Mouse (Mus musculus) heart, embryonic 12.5 days (tissue): Measurements from ENCODE around the gene Car1. TPM values are rescaled to one million over a fixed set of nuclear protein-coding genes. Genes with fewer than 3 reads are reported as not detected.
"Not testable (repeated sequence)": the region's sequence is repeated elsewhere in the genome, so short reads cannot be mapped to it uniquely, and the experiment has no call there.

Experiments
- ATAC-seq: fragments of 200-750 bp; cut with Nextera tagmentation; 2 replicates; pipeline ENCODE4 v1.8.0; 2017; ENCODE audit warnings: moderate TSS enrichment, moderate library complexity; ENCODE audit not compliant: insufficient number of reproducible peaks, low FRiP score
- H3K27ac ChIP-seq: fragments of 300-500 bp; sonication (generic); 2 replicates; pipeline ENCODE4 v1.5.1; 2016; ENCODE audit warnings: mild to moderate bottlenecking, moderate library complexity; ENCODE audit not compliant: poor library complexity, severe bottlenecking
- H3K27me3 ChIP-seq: fragments of 300-500 bp; sonication (generic); replicated peaks from 2 replicates; pipeline ENCODE4 v1.6.1; 2016; ENCODE audit warnings: mild to moderate bottlenecking, moderate library complexity
- H3K36me3 ChIP-seq: fragments of 300-500 bp; sonication (generic); 2 replicates; pipeline ENCODE4 v1.6.1; 2016; ENCODE audit warnings: mild to moderate bottlenecking, moderate library complexity
- H3K4me1 ChIP-seq: fragments of 300-500 bp; sonication (generic); replicated peaks from 2 replicates; pipeline ENCODE4 v1.6.1; 2016; ENCODE audit warnings: mild to moderate bottlenecking
- H3K4me2 ChIP-seq: fragments of 300-500 bp; sonication (generic); 2 replicates; pipeline ENCODE4 v1.6.1; 2016; ENCODE audit warnings: mild to moderate bottlenecking, moderate library complexity
- H3K4me3 ChIP-seq: fragments of 300-500 bp; sonication (generic); 2 replicates; pipeline ENCODE4 v1.5.1; 2016; ENCODE audit warnings: mild to moderate bottlenecking
- H3K9ac ChIP-seq: fragments of 300-500 bp; sonication (generic); 2 replicates; pipeline ENCODE4 v1.6.1; 2016; ENCODE audit warnings: mild to moderate bottlenecking, moderate library complexity
- H3K9me3 ChIP-seq: fragments of 300-500 bp; sonication (generic); replicated peaks from 2 replicates; pipeline ENCODE4 v1.6.1; 2016; ENCODE audit warnings: mild to moderate bottlenecking, moderate library complexity
- WGBS: fragments of 180-500 bp; shearing (Covaris S2); methylation state at CpG from one replicate; pipeline ENCODE4 v1.1.7; 2016; 5-methylcytosine and 5-hydroxymethylcytosine counted together
- polyA plus RNA-seq: library from polyadenylated mRNA; unstranded; fragments of >200 nt; fragmentation: Nextera tagmentation; extraction: Ambion mirVana; gene quantifications from 2 replicates; pipeline ENCODE4 v1.2.1, GENCODE M21; 2016

The Car1 gene
- polyA plus RNA-seq, 1 experiment from 2014 or later, result 0.47 TPM

DNA sequence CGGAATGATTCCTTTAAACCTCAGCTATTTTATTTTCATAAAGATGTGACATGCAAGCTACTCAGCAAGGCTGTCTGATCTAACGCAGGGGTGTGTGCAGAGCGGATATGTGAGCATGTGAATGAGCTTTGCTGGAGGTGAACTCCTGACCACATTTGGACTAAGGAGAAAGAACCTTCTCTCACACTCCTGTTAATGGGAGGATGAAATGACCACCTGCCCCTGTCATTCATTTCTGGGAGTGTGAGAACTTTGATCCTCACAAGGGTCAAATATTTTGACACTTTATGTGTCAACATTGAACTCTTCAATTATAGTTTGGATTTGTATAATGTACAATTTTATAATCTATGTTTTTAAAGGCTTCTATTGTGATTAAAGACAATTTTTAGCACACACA lies 25.8 kb downstream of the Car1 start:
- not testable (repeated sequence) for H3K36me3 ChIP-seq, H3K9me3 ChIP-seq, H3K27ac ChIP-seq, H3K27me3 ChIP-seq, H3K4me2 ChIP-seq, H3K9ac ChIP-seq, H3K4me3 ChIP-seq, ATAC-seq, H3K4me1 ChIP-seq
- 84% methylated on average over 3 of the region's 3 CpGs for WGBS

DNA sequence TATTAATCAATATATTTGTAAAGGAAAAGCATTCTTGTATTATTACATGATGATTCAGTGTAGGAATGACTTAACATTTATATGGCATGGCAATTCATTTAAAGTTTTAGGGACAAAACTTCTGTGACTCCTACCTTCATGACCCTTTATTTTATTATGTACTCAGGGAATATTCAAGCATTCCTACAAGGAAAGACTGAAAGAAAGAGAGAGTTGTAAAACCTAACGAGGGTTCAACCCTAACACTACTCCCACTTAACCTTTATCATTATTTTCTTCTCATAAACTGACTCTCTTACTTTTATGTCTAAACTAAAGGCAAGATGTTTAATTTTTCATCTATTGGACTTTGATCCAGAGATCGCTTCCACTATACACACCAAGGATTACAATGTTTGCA lies 28.0 kb downstream of the Car1 start:
- Histone ChIP-seq H3K27me3 (no peaks in the 10 kb centered on the region), H3K4me1 (no peaks in the 10 kb centered on the region), H3K9ac (no peak overlapping the region), H3K27ac (no peak overlapping the region), H3K4me2 (no peak overlapping the region), H3K4me3 (no peak overlapping the region), H3K9me3 (no peaks in the 10 kb centered on the region), H3K36me3 (no peaks in the 10 kb centered on the region)
- ATAC-seq, result no peak
- WGBS, result 76% methylated on average over 2 of the region's 2 CpGs

GRCm38 (mm10) chr3:14776497-14777162 lies 31.5 kb downstream of the Car1 start:
- not testable (repeated sequence) for ATAC-seq, H3K4me3 ChIP-seq, H3K9ac ChIP-seq, H3K36me3 ChIP-seq, H3K9me3 ChIP-seq, H3K27me3 ChIP-seq, H3K4me1 ChIP-seq, H3K4me2 ChIP-seq, H3K27ac ChIP-seq
- WGBS, result 60% methylated on average over 3 of the region's 3 CpGs

DNA sequence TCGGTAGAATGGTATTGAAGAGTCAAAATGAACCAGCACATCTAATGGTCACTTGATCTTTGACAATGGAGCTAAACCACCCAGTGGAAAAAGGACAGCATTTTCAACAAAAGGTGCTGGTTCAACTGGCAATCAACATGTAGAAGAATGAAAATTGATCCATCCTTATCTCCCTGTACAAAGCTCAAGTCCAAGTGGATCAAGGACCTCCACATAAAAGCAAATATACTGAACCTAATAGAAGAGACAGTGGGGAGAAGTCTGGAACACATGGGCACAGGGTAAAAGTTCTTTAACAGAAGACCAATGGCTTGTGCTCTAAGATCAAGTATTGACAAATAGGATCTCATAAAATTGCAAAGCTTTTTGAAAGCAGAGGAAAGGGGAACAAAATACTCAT lies 33.6 kb downstream of the Car1 start:
- H3K4me2 ChIP-seq, H3K27me3 ChIP-seq, H3K9me3 ChIP-seq, H3K27ac ChIP-seq, H3K9ac ChIP-seq, H3K36me3 ChIP-seq, H3K4me3 ChIP-seq, H3K4me1 ChIP-seq, ATAC-seq: not testable (repeated sequence)
- WGBS, result 81% methylated on average over 1 of the region's 1 CpGs

- not testable (repeated sequence) for H3K4me2 ChIP-seq, H3K36me3 ChIP-seq, H3K27ac ChIP-seq, H3K4me3 ChIP-seq, H3K9me3 ChIP-seq, H3K4me1 ChIP-seq, H3K9ac ChIP-seq, H3K27me3 ChIP-seq, ATAC-seq
- WGBS, result 85% methylated on average over 1 of the region's 1 CpGs
These were observed 35.7 kb downstream of the Car1 start for GRCm38 (mm10) chr3:14772473-14772872.

DNA sequence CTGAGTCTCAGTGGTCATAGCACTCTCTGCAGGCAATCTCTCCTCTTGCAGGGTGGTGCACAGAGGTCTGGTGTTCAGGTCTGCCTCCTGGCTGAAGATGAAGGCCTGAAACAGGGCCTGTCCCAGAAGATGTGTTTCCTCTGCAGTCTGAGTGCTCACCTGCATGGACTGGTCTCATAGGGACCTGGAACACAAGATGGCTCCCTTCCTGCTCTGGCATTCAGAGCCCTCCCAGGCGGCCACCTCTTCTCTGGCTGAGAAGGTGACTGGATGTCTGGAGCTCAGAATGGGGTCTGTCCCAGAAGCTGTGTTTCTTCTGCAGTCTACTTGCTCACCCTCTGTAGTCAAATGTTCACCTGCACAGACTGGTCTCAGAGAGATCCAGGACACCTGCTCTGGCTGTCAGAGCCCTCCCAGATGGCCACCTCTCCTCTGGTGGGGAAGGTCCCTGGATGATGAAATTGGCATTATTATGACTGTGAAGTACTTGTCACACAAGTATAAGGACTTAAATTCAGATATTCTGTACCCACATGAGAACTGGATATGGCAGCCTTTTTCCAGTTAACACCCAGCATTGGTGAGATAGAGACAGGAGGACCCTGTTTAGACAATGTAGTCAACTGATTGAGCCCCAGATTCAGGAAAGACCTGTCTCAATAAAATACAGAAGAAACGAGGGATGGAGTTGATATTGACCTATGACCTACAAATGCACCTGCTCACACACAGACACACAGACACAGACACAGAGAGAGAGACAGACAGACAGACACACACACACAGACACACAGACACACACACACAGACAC lies 43.2 kb downstream of the Car1 start:
- Histone ChIP-seq H3K4me2 (no peak overlapping the region), H3K9me3 (no peaks in the 10 kb centered on the region), H3K9ac (no peak overlapping the region), H3K27me3 (no peaks in the 10 kb centered on the region), H3K36me3 (no peaks in the 10 kb centered on the region), H3K27ac (no peak overlapping the region), H3K4me3 (no peak overlapping the region), H3K4me1 (no peaks in the 10 kb centered on the region)
- ATAC-seq, result no peak
- WGBS, result 50% methylated on average over 2 of the region's 2 CpGs

GRCm38 (mm10) chr3:14755716-14756115 lies 52.5 kb downstream of the Car1 start:
- Histone ChIP-seq H3K4me1 (no peaks in the 10 kb centered on the region), H3K4me3 (no peak overlapping the region), H3K36me3 (no peaks in the 10 kb centered on the region), H3K9ac (no peak overlapping the region), H3K9me3 (no peaks in the 10 kb centered on the region), H3K4me2 (no peak overlapping the region), H3K27me3 (no peaks in the 10 kb centered on the region), H3K27ac (no peak overlapping the region)
- no peak for ATAC-seq
- WGBS, result 83% methylated on average over 1 of the region's 1 CpGs

- no peak for ATAC-seq
- no peaks in the 10 kb centered on the region for H3K9me3 ChIP-seq
- no peak overlapping the region for H3K4me2 ChIP-seq
- no peak overlapping the region for H3K4me3 ChIP-seq
- H3K27ac ChIP-seq, result no peak overlapping the region
- H3K9ac ChIP-seq, result no peak overlapping the region
- H3K36me3 ChIP-seq, result no peaks in the 10 kb centered on the region
- whole genome bisulfite sequencing, result 81% methylated on average over 3 of the region's 3 CpGs
- no peaks in the 10 kb centered on the region for H3K27me3 ChIP-seq
- H3K4me1 ChIP-seq, result no peaks in the 10 kb centered on the region
These were observed 62.1 kb downstream of the Car1 start for GRCm38 (mm10) chr3:14746041-14746440.

GRCm38 (mm10) chr3:14738261-14738660 lies 69.9 kb downstream of the Car1 start:
- H3K4me2 ChIP-seq, result no peak overlapping the region
- no peaks in the 10 kb centered on the region for H3K4me1 ChIP-seq
- no peak for ATAC-seq
- H3K9me3 ChIP-seq, result no peaks in the 10 kb centered on the region
- H3K27ac ChIP-seq, result no peak overlapping the region
- no peak overlapping the region for H3K4me3 ChIP-seq
- WGBS, result 77% methylated on average over 2 of the region's 2 CpGs
- no peaks in the 10 kb centered on the region for H3K36me3 ChIP-seq
- no peak overlapping the region for H3K9ac ChIP-seq
- no peaks in the 10 kb centered on the region for H3K27me3 ChIP-seq

- not testable (repeated sequence) for H3K4me2 ChIP-seq, H3K27me3 ChIP-seq, ATAC-seq, H3K27ac ChIP-seq, H3K4me3 ChIP-seq, H3K9me3 ChIP-seq, H3K9ac ChIP-seq, H3K36me3 ChIP-seq, H3K4me1 ChIP-seq
- WGBS, result 83% methylated on average over 1 of the region's 1 CpGs
These were observed 80.7 kb downstream of the Car1 start for GRCm38 (mm10) chr3:14727496-14727895.

DNA sequence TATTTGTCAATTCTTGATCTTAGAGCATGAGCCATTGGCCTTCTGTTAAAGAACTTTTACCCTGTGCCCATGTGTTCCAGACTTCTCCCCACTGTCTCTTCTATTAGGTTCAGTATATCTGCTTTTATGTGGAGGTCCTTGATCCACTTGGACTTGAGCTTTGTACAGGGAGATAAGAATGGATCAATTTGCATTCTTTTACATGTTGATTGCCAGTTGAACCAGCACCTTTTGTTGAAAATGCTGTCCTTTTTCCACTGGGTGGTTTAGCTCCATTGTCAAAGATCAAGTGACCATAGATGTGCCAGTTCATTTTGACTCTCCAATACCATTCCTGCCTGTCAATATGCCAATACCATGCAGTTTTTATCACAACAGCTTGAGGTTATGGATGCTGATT lies 82.7 kb downstream of the Car1 start:
- not testable (repeated sequence) for H3K27me3 ChIP-seq, H3K27ac ChIP-seq, H3K4me3 ChIP-seq, H3K4me2 ChIP-seq, H3K36me3 ChIP-seq, H3K4me1 ChIP-seq, H3K9me3 ChIP-seq, H3K9ac ChIP-seq, ATAC-seq
